Mouse (Mus musculus): ENCODE results near the gene Dydc2. TPM values are rescaled to one million over a fixed set of nuclear protein-coding genes. Genes with fewer than 3 reads are reported as not detected.

The Dydc2 gene
- polyA plus RNA-seq (2012; rRNA removed) = 0.27 and 0.36 TPM in 2 replicates

- Histone ChIP-seq H3K4me1 (ENCODE audit: control insufficient read depth, insufficient read depth, low read length) (no peaks in the 10 kb centered on the region), H3K27ac (ENCODE audit: insufficient read depth, low read length) (no peak within 1 kb of the TSS), H3K4me3 (ENCODE audit: insufficient read depth, low read length) (no peak within 1 kb of the TSS)
- TF ChIP-seq POLR2A (IDR thresholded peaks at IDR 0.05; ENCODE audit: extremely low read depth, insufficient read depth, low read length) (no peak), CTCF (IDR thresholded peaks at IDR 0.05; ENCODE audit: extremely low read depth, insufficient read depth, low read length) (no peak)
These were observed at the start of gene Dydc2 for GRCm38 (mm10) chr14:41069108-41069507. Gene Dydc2 (minus strand): TSS chr14:41069208.

- Histone ChIP-seq H3K4me1 (ENCODE audit: control insufficient read depth, insufficient read depth, low read length) (no peaks in the 10 kb centered on the region), H3K27ac (ENCODE audit: insufficient read depth, low read length) (no peak overlapping the region), H3K4me3 (ENCODE audit: insufficient read depth, low read length) (no peak overlapping the region)
- TF ChIP-seq CTCF (IDR thresholded peaks at IDR 0.05; ENCODE audit: extremely low read depth, insufficient read depth, low read length) = no peak
- no peak for TF ChIP-seq POLR2A (IDR thresholded peaks at IDR 0.05; ENCODE audit: extremely low read depth, insufficient read depth, low read length)
These were observed 47.3 kb upstream of the Dydc2 start for GRCm38 (mm10) chr14:41116271-41116670.

- TF ChIP-seq POLR2A (IDR thresholded peaks at IDR 0.05; ENCODE audit: extremely low read depth, insufficient read depth, low read length) = no peak
- H3K4me3 ChIP-seq (ENCODE audit: insufficient read depth, low read length) = no peak overlapping the region
These were observed 43.9 kb upstream of the Dydc2 start for GRCm38 (mm10) chr14:41112944-41113343.

GRCm38 (mm10) chr14:41111031-41111668 is 42.1 kb upstream of the Dydc2 start:
- H3K4me3 ChIP-seq (ENCODE audit: insufficient read depth, low read length) = no peak overlapping the region
- H3K27ac ChIP-seq (ENCODE audit: insufficient read depth, low read length) = no peak overlapping the region
- no peaks in the 10 kb centered on the region for H3K4me1 ChIP-seq (ENCODE audit: control insufficient read depth, insufficient read depth, low read length)
- TF ChIP-seq POLR2A (IDR thresholded peaks at IDR 0.05; ENCODE audit: extremely low read depth, insufficient read depth, low read length) (no peak), CTCF (IDR thresholded peaks at IDR 0.05; ENCODE audit: extremely low read depth, insufficient read depth, low read length) (no peak)

More at GRCm38 (mm10) chr14:41112944-41113343, 43.9 kb upstream of the Dydc2 start:
- Histone ChIP-seq H3K4me1 (ENCODE audit: control insufficient read depth, insufficient read depth, low read length) (no peaks in the 10 kb centered on the region), H3K27ac (ENCODE audit: insufficient read depth, low read length) (no peak overlapping the region)

GRCm38 (mm10) chr14:41104853-41105444 is 35.9 kb upstream of the Dydc2 start, which contains the start of gene Mat1a:
Gene Mat1a (plus strand): TSS chr14:41105035.
- H3K4me1 ChIP-seq (ENCODE audit: control insufficient read depth, insufficient read depth, low read length) = no peaks in the 10 kb centered on the region
- no peak within 1 kb of the TSS for H3K27ac ChIP-seq (ENCODE audit: insufficient read depth, low read length)
- H3K4me3 ChIP-seq (ENCODE audit: insufficient read depth, low read length) = no peak within 1 kb of the TSS
- TF ChIP-seq POLR2A (IDR thresholded peaks at IDR 0.05; ENCODE audit: extremely low read depth, insufficient read depth, low read length) (no peak), CTCF (IDR thresholded peaks at IDR 0.05; ENCODE audit: extremely low read depth, insufficient read depth, low read length) (no peak)

GRCm38 (mm10) chr14:41102269-41102668 is 33.3 kb upstream of the Dydc2 start:
- Histone ChIP-seq H3K4me3 (ENCODE audit: insufficient read depth, low read length) (no peak overlapping the region), H3K4me1 (ENCODE audit: control insufficient read depth, insufficient read depth, low read length) (no peaks in the 10 kb centered on the region), H3K27ac (ENCODE audit: insufficient read depth, low read length) (no peak overlapping the region)
- no peak for TF ChIP-seq POLR2A (IDR thresholded peaks at IDR 0.05; ENCODE audit: extremely low read depth, insufficient read depth, low read length)
- TF ChIP-seq CTCF (IDR thresholded peaks at IDR 0.05; ENCODE audit: extremely low read depth, insufficient read depth, low read length) = no peak

- no peak for TF ChIP-seq CTCF (IDR thresholded peaks at IDR 0.05; ENCODE audit: extremely low read depth, insufficient read depth, low read length)
- no peak for TF ChIP-seq POLR2A (IDR thresholded peaks at IDR 0.05; ENCODE audit: extremely low read depth, insufficient read depth, low read length)
These were observed 32.2 kb upstream of the Dydc2 start for GRCm38 (mm10) chr14:41101242-41101641.

GRCm38 (mm10) chr14:41100712-41101111 is 31.7 kb upstream of the Dydc2 start:
- no peaks in the 10 kb centered on the region for H3K4me1 ChIP-seq (ENCODE audit: control insufficient read depth, insufficient read depth, low read length)
- H3K27ac ChIP-seq (ENCODE audit: insufficient read depth, low read length) = no peak overlapping the region
- TF ChIP-seq CTCF (IDR thresholded peaks at IDR 0.05; ENCODE audit: extremely low read depth, insufficient read depth, low read length) (no peak), POLR2A (IDR thresholded peaks at IDR 0.05; ENCODE audit: extremely low read depth, insufficient read depth, low read length) (no peak)
- no peak overlapping the region for H3K4me3 ChIP-seq (ENCODE audit: insufficient read depth, low read length)

More at GRCm38 (mm10) chr14:41101242-41101641, 32.2 kb upstream of the Dydc2 start:
- Histone ChIP-seq H3K4me1 (ENCODE audit: control insufficient read depth, insufficient read depth, low read length) (no peaks in the 10 kb centered on the region), H3K27ac (ENCODE audit: insufficient read depth, low read length) (no peak overlapping the region), H3K4me3 (ENCODE audit: insufficient read depth, low read length) (no peak overlapping the region)

- no peak overlapping the region for H3K4me3 ChIP-seq (ENCODE audit: insufficient read depth, low read length)
- TF ChIP-seq POLR2A (IDR thresholded peaks at IDR 0.05; ENCODE audit: extremely low read depth, insufficient read depth, low read length) (no peak), CTCF (IDR thresholded peaks at IDR 0.05; ENCODE audit: extremely low read depth, insufficient read depth, low read length) (no peak)
- H3K27ac ChIP-seq (ENCODE audit: insufficient read depth, low read length) = no peak overlapping the region
- H3K4me1 ChIP-seq (ENCODE audit: control insufficient read depth, insufficient read depth, low read length) = no peaks in the 10 kb centered on the region
These were observed 29.7 kb upstream of the Dydc2 start for GRCm38 (mm10) chr14:41098726-41099125.

GRCm38 (mm10) chr14:41096296-41096860 is 27.4 kb upstream of the Dydc2 start:
- Histone ChIP-seq H3K4me1 (ENCODE audit: control insufficient read depth, insufficient read depth, low read length) (no peaks in the 10 kb centered on the region), H3K4me3 (ENCODE audit: insufficient read depth, low read length) (no peak overlapping the region), H3K27ac (ENCODE audit: insufficient read depth, low read length) (no peak overlapping the region)
- no peak for TF ChIP-seq POLR2A (IDR thresholded peaks at IDR 0.05; ENCODE audit: extremely low read depth, insufficient read depth, low read length)
- TF ChIP-seq CTCF (IDR thresholded peaks at IDR 0.05; ENCODE audit: extremely low read depth, insufficient read depth, low read length) = no peak

All from cortical plate, adult 2 months (tissue).